17 mouse cellular contexts compared by ENCODE assay signal in the genomic region with DNA sequence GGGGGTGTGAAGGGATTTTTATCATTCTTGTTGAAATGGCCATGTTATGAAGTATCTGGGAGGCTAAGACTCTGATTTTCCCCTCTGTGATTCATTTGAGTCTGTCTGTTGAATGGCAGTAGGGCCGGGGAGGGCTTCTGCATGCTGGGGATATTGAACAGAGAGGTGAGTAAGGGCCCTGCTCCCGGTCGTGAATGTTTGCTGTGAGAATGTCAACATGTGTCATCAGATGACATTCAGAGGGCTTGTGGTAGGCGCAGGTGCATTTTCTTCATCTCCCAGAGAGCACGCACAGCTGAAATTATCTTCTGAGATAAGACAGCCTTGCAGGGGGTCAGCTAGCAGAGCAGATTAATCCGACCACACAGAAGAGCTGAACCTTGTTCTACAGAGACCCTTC. TPM values are rescaled to one million over a fixed set of nuclear protein-coding genes. Genes with fewer than 3 reads are reported as not detected.
DNase-seq lines count a peak whose midpoint lies in the region; ATAC-seq lines count a peak whose summit lies in the region.
"Had no signal": no experiment of that assay in that cellular context is flagged by ENCODE, and none has a peak within 500 bp of the region (broad histone marks: within the 10 kb centered on the region; RNA-seq: fewer than 3 reads in every experiment).

No protein-coding gene starts in this region.

- no peak overlapping the region for H3K4me2 ChIP-seq in heart, embryonic 12.5 days
- H3K4me2 ChIP-seq: embryonic facial prominence, embryonic 12.5 days; forebrain, embryonic 15.5 days; heart, embryonic 13.5 days; hindbrain, embryonic 15.5 days had no signal

- no peaks in the 10 kb centered on the region for H3K36me3 ChIP-seq in heart, embryonic 10.5 days
- H3K36me3 ChIP-seq in heart, embryonic 12.5 days: no peaks in the 10 kb centered on the region
- H3K36me3 ChIP-seq: embryonic facial prominence, embryonic 12.5 days; forebrain, embryonic 15.5 days; heart, embryonic 13.5 days; hindbrain, embryonic 15.5 days had no signal

- no peak for ATAC-seq in heart, embryonic 12.5 days (ENCODE audit: insufficient number of reproducible peaks, low FRiP score)
- ATAC-seq: forebrain, embryonic 15.5 days had no signal

- H3K9ac ChIP-seq in heart, embryonic 12.5 days: no peak overlapping the region
- H3K9ac ChIP-seq: embryonic facial prominence, embryonic 12.5 days; forebrain, embryonic 15.5 days; heart, embryonic 13.5 days; hindbrain, embryonic 15.5 days had no signal

- WGBS in heart, embryonic 10.5 days: 27% methylated on average over 6 of the region's 6 CpGs
- 23% methylated on average over 6 of the region's 6 CpGs for WGBS in heart, embryonic 12.5 days

- DNase-seq in heart, embryonic 10.5 days (ENCODE audit: low spot score): peak; percentile 66
- DNase-seq in thymus, postnatal 0 days (ENCODE audit: low spot score): peak; percentile 64
- peak; percentile 12 to 24 for DNase-seq in thymus, postnatal 36 days
- DNase-seq in kidney, postnatal 4 days: no peak
- DNase-seq in right cerebral cortex, postnatal 10 days (ENCODE audit: low spot score in 2 of 2): no peak
- DNase-seq: adrenal gland, postnatal 10 days; cerebellum, adult 11-12 months; cerebellum, adult 9-10 months; cerebellum, postnatal 25 days; gastrocnemius, postnatal 10 days; heart, adult 2 months; heart, postnatal 36 days had no signal

- no peak overlapping the region for H3K4me3 ChIP-seq in heart, embryonic 10.5 days
- no peak overlapping the region for H3K4me3 ChIP-seq in heart, embryonic 12.5 days
- H3K4me3 ChIP-seq: embryonic facial prominence, embryonic 12.5 days; forebrain, embryonic 15.5 days; heart, adult 2 months; heart, embryonic 13.5 days; hindbrain, embryonic 15.5 days had no signal

- no peak overlapping the region for H3K27ac ChIP-seq in heart, embryonic 10.5 days
- H3K27ac ChIP-seq in heart, embryonic 12.5 days (ENCODE audit: poor library complexity, severe bottlenecking): no peak overlapping the region
- H3K27ac ChIP-seq: embryonic facial prominence, embryonic 12.5 days; forebrain, embryonic 15.5 days; heart, adult 2 months; heart, embryonic 13.5 days; hindbrain, embryonic 15.5 days had no signal

- no peaks in the 10 kb centered on the region for H3K9me3 ChIP-seq in heart, embryonic 10.5 days
- no peaks in the 10 kb centered on the region for H3K9me3 ChIP-seq in heart, embryonic 12.5 days (replicated peaks)
- H3K9me3 ChIP-seq: embryonic facial prominence, embryonic 12.5 days; forebrain, embryonic 15.5 days; heart, embryonic 13.5 days; hindbrain, embryonic 15.5 days had no signal

- peaks cover 15% of the 10 kb centered on the region for H3K4me1 ChIP-seq in heart, embryonic 10.5 days
- peaks cover 17% of the 10 kb centered on the region for H3K4me1 ChIP-seq in heart, embryonic 12.5 days (replicated peaks)
- H3K4me1 ChIP-seq: forebrain, embryonic 15.5 days had no signal

- H3K27me3 ChIP-seq in heart, embryonic 10.5 days (ENCODE audit: insufficient read depth, poor library complexity, severe bottlenecking): no peaks in the 10 kb centered on the region
- no peaks in the 10 kb centered on the region for H3K27me3 ChIP-seq in heart, embryonic 12.5 days (replicated peaks)
- H3K27me3 ChIP-seq: embryonic facial prominence, embryonic 12.5 days; forebrain, embryonic 15.5 days; heart, embryonic 13.5 days; hindbrain, embryonic 15.5 days had no signal

RNA-seq across cellular contexts. Expression of a gene that starts 52.2 kb away (rescaled TPM):
- 13.0 and 17.0 TPM in 2 replicates for polyA plus RNA-seq in heart, embryonic 10.5 days (2016; fragmentation: Nextera tagmentation; extraction: Ambion mirVana)
- polyA plus RNA-seq in heart, embryonic 12.5 days (2016; fragmentation: Nextera tagmentation; extraction: Ambion mirVana): 14.0 and 17.4 TPM in 2 replicates
- 18.2 and 20.8 TPM in 2 replicates for polyA plus RNA-seq in thymus, postnatal 0 days (2015; fragmentation: Nextera tagmentation; extraction: Ambion mirVana)

Comparison
In these comparisons a context has a peak if more than half of its experiments do, and no peak if none do; other contexts are left out.
1. DNase-seq: peak in heart, embryonic 10.5 days (single experiment), thymus, postnatal 0 days (single experiment) and thymus, postnatal 36 days (2 of 2); none in kidney, postnatal 4 days (0 of 2) and right cerebral cortex, postnatal 10 days (0 of 2).